Mouse (Mus musculus): ENCODE measurements around the gene Gm9125.
"Not testable (repeated sequence)": the region's sequence is repeated elsewhere in the genome, so short reads cannot be mapped to it uniquely, and the experiment has no call there.

Gm9125 gene

DNA sequence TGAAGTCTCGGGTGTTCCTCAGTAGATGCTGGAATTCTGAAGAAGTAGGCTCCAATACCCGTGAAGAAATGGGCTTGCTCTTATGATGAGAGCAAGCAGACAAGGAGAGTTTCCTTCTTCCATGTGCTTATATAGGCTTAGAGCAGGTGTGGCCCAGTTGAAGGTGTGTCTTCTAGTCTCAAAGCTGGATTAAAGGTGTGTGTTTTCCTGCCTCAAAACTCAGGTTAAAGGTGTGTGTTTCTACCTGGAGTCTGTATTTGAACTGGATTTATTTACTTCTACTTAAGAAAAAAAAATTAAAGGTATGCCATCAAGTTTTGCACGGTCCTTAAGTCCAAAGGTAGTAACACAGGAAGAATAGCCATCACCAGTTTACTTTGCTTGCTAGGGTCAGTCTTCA, at the start of gene Gm9125:
TSS of gene Gm9125 (minus strand) at position 101 of the 400 bp plus-strand sequence.
- not testable (repeated sequence) for DNase-seq

- DNase-seq: not testable (repeated sequence)
These were observed 17.9 kb upstream of the Gm9125 start, which contains the start of gene Gm10697 for GRCm38 (mm10) chr3:94072544-94072943. Gene Gm10697 (minus strand): TSS chr3:94072644.

DNA sequence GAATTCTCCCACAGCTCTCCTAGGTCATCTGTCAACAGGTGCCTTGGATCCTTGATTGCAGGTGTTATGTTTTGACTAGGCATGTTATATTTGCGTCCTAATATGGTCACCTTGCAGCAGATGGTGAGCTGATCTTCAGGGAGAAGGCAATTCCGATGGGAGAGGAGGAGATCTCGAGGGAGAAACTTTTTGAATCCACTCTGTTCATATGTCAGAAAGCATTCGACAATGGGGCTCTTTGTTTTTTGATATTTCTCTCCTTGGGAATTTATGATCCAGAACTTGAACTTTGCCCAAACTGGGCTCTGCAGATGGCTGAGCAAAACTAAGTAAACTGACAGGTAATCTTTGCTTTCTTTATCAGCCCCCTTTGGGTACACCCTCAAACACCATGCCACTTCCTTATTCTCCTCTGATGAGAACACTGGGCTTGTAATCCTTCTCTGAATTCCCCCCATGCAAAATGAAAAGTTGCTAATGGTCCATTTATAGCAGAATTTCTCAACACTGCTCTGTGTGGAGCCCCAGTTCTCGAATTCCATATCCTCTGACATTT, 5.0 kb downstream of the Gm9125 start:
- not testable (repeated sequence) for DNase-seq

GRCm38 (mm10) chr3:94038241-94038640, 16.4 kb downstream of the Gm9125 start:
- not testable (repeated sequence) for DNase-seq

GRCm38 (mm10) chr3:94034400-94034799, 20.3 kb downstream of the Gm9125 start:
- DNase-seq: not testable (repeated sequence)

All from B cell, adult 2 months (primary cell).